30 mouse cellular contexts compared by ENCODE assay signal in the genomic region with DNA sequence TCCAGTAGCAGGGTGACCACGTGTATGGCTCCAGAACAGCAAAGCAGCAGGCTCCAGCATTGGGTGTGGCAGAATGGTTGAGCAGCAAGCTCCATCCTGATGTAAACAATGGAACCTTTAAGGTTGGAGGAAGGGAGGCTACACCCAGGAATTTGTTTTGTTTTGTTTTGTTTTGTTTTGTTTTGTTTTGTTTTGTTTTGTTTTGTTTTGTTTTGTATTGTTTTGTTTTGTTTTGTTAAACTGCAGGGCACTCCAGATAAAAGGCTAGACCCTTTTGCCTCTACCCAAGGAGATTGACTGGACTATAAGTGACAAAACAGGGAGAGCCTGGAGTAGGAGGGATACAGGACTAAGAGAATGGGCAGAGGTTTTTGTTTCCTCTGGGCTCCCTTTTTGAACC.
"Had no signal": no experiment of that assay in that cellular context is flagged by ENCODE, and none has a peak within 500 bp of the region (broad histone marks: within the 10 kb centered on the region; RNA-seq: fewer than 3 reads in every experiment).

No protein-coding gene starts in this region.

- DNase-seq: heart, postnatal 10 days; heart, postnatal 14 days; heart, postnatal 36 days; heart, postnatal 4 days; kidney, adult 11 months; kidney, adult 18-20 months; kidney, adult 2 months; kidney, adult 8-10 months; kidney, adult 9 months; kidney, postnatal 10 days; kidney, postnatal 14 days; kidney, postnatal 25 days; kidney, postnatal 36 days; kidney, postnatal 4 days; layer of hippocampus, adult 9-11 months; layer of hippocampus, postnatal 36 days had no signal

- H3K4me1 ChIP-seq: heart, embryonic 12.5 days; heart, embryonic 13.5 days; heart, embryonic 15.5 days; hindbrain, embryonic 10.5 days; hindbrain, embryonic 12.5 days; hindbrain, embryonic 13.5 days; hindbrain, embryonic 15.5 days; intestine, embryonic 15.5 days; kidney, embryonic 15.5 days had no signal

- H3K4me3 ChIP-seq: heart, embryonic 12.5 days; heart, embryonic 13.5 days; heart, embryonic 15.5 days; hindbrain, embryonic 10.5 days; hindbrain, embryonic 12.5 days; hindbrain, embryonic 13.5 days; hindbrain, embryonic 15.5 days; intestine, embryonic 15.5 days; kidney, embryonic 15.5 days; layer of hippocampus, adult 2 months; left cerebral cortex, adult 2 months had no signal

- H3K9ac ChIP-seq: heart, embryonic 12.5 days; heart, embryonic 13.5 days; heart, embryonic 15.5 days; hindbrain, embryonic 12.5 days; hindbrain, embryonic 13.5 days; hindbrain, embryonic 14.5 days; hindbrain, embryonic 15.5 days; intestine, embryonic 15.5 days; kidney, embryonic 15.5 days had no signal

- H3K36me3 ChIP-seq: heart, embryonic 12.5 days; heart, embryonic 13.5 days; heart, embryonic 15.5 days; hindbrain, embryonic 10.5 days; hindbrain, embryonic 12.5 days; hindbrain, embryonic 13.5 days; hindbrain, embryonic 15.5 days; intestine, embryonic 15.5 days; kidney, embryonic 15.5 days had no signal

- H3K27ac ChIP-seq: heart, embryonic 13.5 days; heart, embryonic 15.5 days; hindbrain, embryonic 10.5 days; hindbrain, embryonic 12.5 days; hindbrain, embryonic 13.5 days; hindbrain, embryonic 14.5 days; hindbrain, embryonic 15.5 days; hindbrain, postnatal 0 days; intestine, embryonic 15.5 days; kidney, embryonic 15.5 days; kidney, postnatal 0 days; layer of hippocampus, adult 2 months; left cerebral cortex, adult 2 months had no signal

- H3K9me3 ChIP-seq: heart, embryonic 15.5 days; hindbrain, embryonic 10.5 days; hindbrain, embryonic 12.5 days; hindbrain, embryonic 13.5 days; hindbrain, embryonic 15.5 days; intestine, embryonic 15.5 days; kidney, embryonic 15.5 days had no signal
